Mouse (Mus musculus) MEL (cell line): ENCODE measurements at regions not wholly inside any gene's neighbourhood (a gene's known extent, or its start where the extent isn't known, plus 50 kb on each side); places are given as distances from the start of the nearest gene placed in this dataset.

Experiments
- DNase-seq: peaks from one replicate; pipeline ENCODE4 v3.0.0; 2011; ENCODE audit warnings: low read depth, low spot score
- H3K27ac ChIP-seq: 2 replicates; pipeline ENCODE4 v1.5.1; 2012; ENCODE audit warnings: low read depth, mild to moderate bottlenecking, control low read depth, low read length, moderate library complexity; ENCODE audit not compliant: control insufficient read depth
- H3K27me3 ChIP-seq, 2 experiments: fragments of 150-350 bp in 1 of 2; sonication (generic) in 1 of 2; 2 replicates each; pipeline ENCODE4 v1.6.1; 2012; ENCODE audit warnings: low read length in 2 of 2, mild to moderate bottlenecking in 2 of 2, improper control_type of control experiment in 1 of 2, moderate library complexity in 1 of 2; ENCODE audit not compliant: insufficient read depth in 2 of 2, control insufficient read depth in 1 of 2
- H3K36me3 ChIP-seq, 2 experiments: 2 replicates each; pipeline ENCODE4 v1.6.1; 2012 to 2014; ENCODE audit warnings: low read length in 2 of 2, improper control_type of control experiment in 1 of 2, inconsistent platforms in 1 of 2, mild to moderate bottlenecking in 1 of 2; ENCODE audit not compliant: insufficient read depth in 2 of 2, control insufficient read depth in 1 of 2
- H3K4me1 ChIP-seq, 2 experiments: fragments of 150-350 bp in 1 of 2; sonication (generic) in 1 of 2; 2 replicates each; pipeline ENCODE4 v1.6.1; 2012; ENCODE audit warnings: low read length in 2 of 2, improper control_type of control experiment in 1 of 2, mild to moderate bottlenecking in 1 of 2; ENCODE audit not compliant: insufficient read depth in 2 of 2, control insufficient read depth in 1 of 2
- H3K4me3 ChIP-seq, 2 experiments: fragments of 150-350 bp in 1 of 2; sonication (generic) in 1 of 2; 2 replicates each; pipeline ENCODE4 v1.5.1; 2012; ENCODE audit warnings: low read depth in 2 of 2, low read length in 2 of 2, mild to moderate bottlenecking in 2 of 2, moderate library complexity in 2 of 2, control low read depth in 1 of 2, improper control_type of control experiment in 1 of 2; ENCODE audit not compliant: control insufficient read depth in 1 of 2, insufficient read depth in 1 of 2
- H3K79me2 ChIP-seq: 2 replicates; pipeline ENCODE4 v1.6.1; 2012; ENCODE audit warnings: mild to moderate bottlenecking, low read length, moderate library complexity; ENCODE audit not compliant: control insufficient read depth, poor library complexity, insufficient read depth
- H3K9ac ChIP-seq: 2 replicates; pipeline ENCODE4 v1.6.1; 2012; ENCODE audit warnings: low read depth, mild to moderate bottlenecking, control low read depth, low read length, moderate library complexity; ENCODE audit not compliant: control insufficient read depth, poor library complexity, severe bottlenecking
- H3K9me3 ChIP-seq: fragments of 150-350 bp; sonication (generic); replicated peaks from 2 replicates; pipeline ENCODE4 v1.6.1; 2012; ENCODE audit warnings: mild to moderate bottlenecking, low read length, improper control_type of control experiment, moderate library complexity; ENCODE audit not compliant: insufficient read depth
- BHLHE40 ChIP-seq: IDR thresholded peaks from 2 replicates; pipeline ENCODE4 v1.6.1; 2012; ENCODE audit warnings: low read depth, mild to moderate bottlenecking, inconsistent platforms, low read length, improper control_type of control experiment, borderline replicate concordance
- CHD1 ChIP-seq: IDR thresholded peaks from 2 replicates; pipeline ENCODE4 v1.6.1; 2012; ENCODE audit warnings: low read depth, mild to moderate bottlenecking, inconsistent platforms, low read length, improper control_type of control experiment
- CHD2 ChIP-seq: IDR thresholded peaks from 2 replicates; pipeline ENCODE4 v1.6.1; 2011; ENCODE audit warnings: low read length, improper control_type of control experiment
- CTCF ChIP-seq, 3 experiments: IDR thresholded peaks in 2 of 3; conservative IDR thresholded peaks in 1 of 3; 2 replicates each; pipeline ENCODE4 v1.5.1; 2011 to 2012; ENCODE audit warnings: low read length in 3 of 3, low read depth in 2 of 3, mild to moderate bottlenecking in 2 of 3, improper control_type of control experiment in 1 of 3, inconsistent platforms in 1 of 3, mixed read lengths in 1 of 3, moderate library complexity in 1 of 3; ENCODE audit not compliant: control insufficient read depth in 1 of 3, insufficient read depth in 1 of 3, poor library complexity in 1 of 3, severe bottlenecking in 1 of 3
- E2F4 ChIP-seq: IDR thresholded peaks from 2 replicates; pipeline ENCODE4 v1.6.1; 2011; ENCODE audit warnings: low read depth, low read length, improper control_type of control experiment, borderline replicate concordance
- ELF1 ChIP-seq: IDR thresholded peaks from 2 replicates; pipeline ENCODE4 v1.6.1; 2014; ENCODE audit warnings: low read depth, mild to moderate bottlenecking, inconsistent platforms, low read length, improper control_type of control experiment, moderate library complexity
- HCFC1 ChIP-seq: IDR thresholded peaks from 2 replicates; pipeline ENCODE4 v1.6.1; 2012; ENCODE audit warnings: low read depth, mild to moderate bottlenecking, inconsistent platforms, low read length, improper control_type of control experiment, moderate library complexity
- JUND ChIP-seq: IDR thresholded peaks from 2 replicates; pipeline ENCODE4 v1.6.1; 2011; ENCODE audit warnings: low read depth, mild to moderate bottlenecking, improper control_type of control experiment, low read length
- MAFK ChIP-seq: IDR thresholded peaks from 2 replicates; pipeline ENCODE4 v1.6.1; 2011; ENCODE audit warnings: low read depth, mild to moderate bottlenecking, low read length, improper control_type of control experiment, borderline replicate concordance
- MAX ChIP-seq: IDR thresholded peaks from 2 replicates; pipeline ENCODE4 v1.6.1; 2011; ENCODE audit warnings: low read length, improper control_type of control experiment
- MXI1 ChIP-seq: IDR thresholded peaks from 2 replicates; pipeline ENCODE4 v1.6.1; 2011; ENCODE audit warnings: mild to moderate bottlenecking, low read depth, low read length, improper control_type of control experiment
- MYC ChIP-seq: IDR thresholded peaks from 2 replicates; pipeline ENCODE4 v1.6.1; 2011; ENCODE audit warnings: low read depth, mild to moderate bottlenecking, low read length, improper control_type of control experiment, moderate library complexity
- NELFE ChIP-seq: IDR thresholded peaks from 2 replicates; pipeline ENCODE4 v1.6.1; 2011; ENCODE audit warnings: low read depth, low read length, improper control_type of control experiment
- POLR2A ChIP-seq, 2 experiments: IDR thresholded peaks; 2 replicates each; pipeline ENCODE4 v1.6.1; 2011 to 2012; ENCODE audit warnings: low read length in 2 of 2, mild to moderate bottlenecking in 2 of 2, control low read depth in 1 of 2, improper control_type of control experiment in 1 of 2, low read depth in 1 of 2, moderate library complexity in 1 of 2; ENCODE audit not compliant: control insufficient read depth in 1 of 2, insufficient read depth in 1 of 2, poor library complexity in 1 of 2
- POLR2AphosphoS2 ChIP-seq: IDR thresholded peaks from 2 replicates; pipeline ENCODE4 v1.6.1; 2011; ENCODE audit warnings: low read length, improper control_type of control experiment
- POLR2AphosphoS5 ChIP-seq: IDR thresholded peaks from 2 replicates; pipeline ENCODE4 v1.6.1; 2012; ENCODE audit warnings: low read depth, borderline replicate concordance, mild to moderate bottlenecking, inconsistent platforms, low read length, moderate library complexity, mixed read lengths
- RAD21 ChIP-seq: IDR thresholded peaks from 2 replicates; pipeline ENCODE4 v1.6.1; 2011; ENCODE audit warnings: mild to moderate bottlenecking, low read depth, low read length, improper control_type of control experiment
- SMC3 ChIP-seq: IDR thresholded peaks from 2 replicates; pipeline ENCODE4 v1.6.1; 2011; ENCODE audit warnings: low read depth, low read length, improper control_type of control experiment
- TAL1 ChIP-seq: IDR thresholded peaks from 2 replicates; pipeline ENCODE4 v1.6.1; 2012; ENCODE audit warnings: mild to moderate bottlenecking, inconsistent platforms, low read length, moderate library complexity, mixed read lengths
- TCF12 ChIP-seq: IDR thresholded peaks from 2 replicates; pipeline ENCODE4 v1.6.1; 2014; ENCODE audit warnings: low read depth, mild to moderate bottlenecking, inconsistent platforms, low read length, improper control_type of control experiment, moderate library complexity
- UBTF ChIP-seq: IDR thresholded peaks from 2 replicates; pipeline ENCODE4 v1.6.1; 2012; ENCODE audit warnings: low read depth, mild to moderate bottlenecking, inconsistent platforms, low read length, improper control_type of control experiment, moderate library complexity, borderline replicate concordance; ENCODE audit not compliant: insufficient read depth
- USF1 ChIP-seq: IDR thresholded peaks from 2 replicates; pipeline ENCODE4 v1.6.1; 2014; ENCODE audit warnings: low read depth, mild to moderate bottlenecking, inconsistent platforms, low read length, improper control_type of control experiment, moderate library complexity
- ZKSCAN1 ChIP-seq: IDR thresholded peaks from 2 replicates; pipeline ENCODE4 v1.6.1; 2012; ENCODE audit warnings: low read depth, mild to moderate bottlenecking, inconsistent platforms, low read length, improper control_type of control experiment, moderate library complexity
- ZNF384 ChIP-seq: IDR thresholded peaks from 2 replicates; pipeline ENCODE4 v1.6.1; 2012; ENCODE audit warnings: low read depth, mild to moderate bottlenecking, inconsistent platforms, low read length, improper control_type of control experiment

DNA sequence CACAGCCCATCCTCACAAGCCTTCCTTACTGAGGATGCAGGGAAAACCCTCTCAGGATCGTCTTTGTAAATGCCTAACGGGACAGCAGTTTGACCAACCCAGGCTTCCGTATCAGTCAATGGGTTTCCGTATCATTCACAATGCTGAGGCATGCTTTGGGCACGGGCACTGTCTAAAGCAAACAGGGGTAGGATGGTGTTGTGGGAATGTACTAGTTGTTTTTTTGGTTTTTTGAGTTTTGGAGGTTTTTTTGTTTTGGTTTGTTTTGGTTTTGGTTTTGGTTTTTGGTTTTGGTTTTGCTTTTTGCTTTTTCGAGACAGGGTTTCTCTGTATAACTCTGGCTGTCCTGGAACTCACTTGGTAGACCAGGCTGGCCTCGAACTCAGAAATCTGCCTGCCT lies 409.0 kb downstream of the Sox9 start:
- Histone ChIP-seq H3K36me3 (no peaks in the 10 kb centered on the region), H3K4me1 (no peaks in the 10 kb centered on the region), H3K27me3 (no peaks in the 10 kb centered on the region), H3K9ac (no peak overlapping the region)
- TF ChIP-seq BHLHE40 (no peak), TAL1 (no peak), ZKSCAN1 (no peak)
- TF ChIP-seq, all 39 proteins: peak for 0
- Histone ChIP-seq H3K27ac (no peak overlapping the region), H3K79me2 (no peaks in the 10 kb centered on the region), H3K9me3 (no peaks in the 10 kb centered on the region), H3K4me3 (peak overlapping the region in 1 of 2 experiments; percentile 32; a peak in 1 of 4 replicates)
- DNase-seq = no peak

- DNase-seq = no peak
- Histone ChIP-seq H3K36me3 (no peaks in the 10 kb centered on the region), H3K9me3 (no peaks in the 10 kb centered on the region)
- no peak for TF ChIP-seq SMC3
- TF ChIP-seq ELF1 = no peak
- TF ChIP-seq POLR2AphosphoS2 = no peak
- TF ChIP-seq CHD1 = no peak
- no peak for TF ChIP-seq POLR2AphosphoS5
- TF ChIP-seq BHLHE40 = no peak
- no peak for TF ChIP-seq MXI1
- no peak for TF ChIP-seq TAL1
- no peak for TF ChIP-seq USF1
- no peak for TF ChIP-seq UBTF
- no peak for TF ChIP-seq E2F4
- TF ChIP-seq, all 39 proteins: peak for 0
- Histone ChIP-seq H3K27me3 (no peaks in the 10 kb centered on the region), H3K4me1 (no peaks in the 10 kb centered on the region), H3K79me2 (no peaks in the 10 kb centered on the region), H3K27ac (no peak overlapping the region), H3K9ac (no peak overlapping the region), H3K4me3 (no peak overlapping the region)
These were observed 410.2 kb downstream of the Sox9 start for GRCm38 (mm10) chr11:113192086-113192856.

- Histone ChIP-seq H3K27ac (no peak overlapping the region), H3K9ac (no peak overlapping the region), H3K27me3 (no peaks in the 10 kb centered on the region), H3K9me3 (no peaks in the 10 kb centered on the region), H3K36me3 (no peaks in the 10 kb centered on the region), H3K4me3 (no peak overlapping the region), H3K79me2 (no peaks in the 10 kb centered on the region), H3K4me1 (no peaks in the 10 kb centered on the region)
- DNase-seq = no peak
- TF ChIP-seq MXI1 = no peak
- TF ChIP-seq ZNF384 = no peak
- no peak for TF ChIP-seq POLR2A (IDR thresholded peaks at IDR 0.05; ENCODE audit: control insufficient read depth in 1 of 2, insufficient read depth in 1 of 2, low read depth in 1 of 2, low read length in 2 of 2, poor library complexity in 1 of 2)
- TF ChIP-seq CHD2 = no peak
- TF ChIP-seq JUND = no peak
- TF ChIP-seq UBTF = no peak
- no peak for TF ChIP-seq MAFK
- TF ChIP-seq USF1 = no peak
- no peak for TF ChIP-seq HCFC1
- TF ChIP-seq CTCF (IDR thresholded peaks at IDR 0.05 in 2 of 3, conservative IDR thresholded peaks at IDR 0.05 in 1 of 3; ENCODE audit: control insufficient read depth in 1 of 3, insufficient read depth in 1 of 3, low read depth in 2 of 3, low read length in 3 of 3, poor library complexity in 1 of 3, severe bottlenecking in 1 of 3) = no peak
- no peak for TF ChIP-seq BHLHE40
- TF ChIP-seq TCF12 = no peak
- no peak for TF ChIP-seq MAX
- TF ChIP-seq ZKSCAN1 = no peak
- no peak for TF ChIP-seq MYC
- no peak for TF ChIP-seq RAD21
- TF ChIP-seq NELFE = no peak
These were observed 412.3 kb downstream of the Sox9 start for GRCm38 (mm10) chr11:113194144-113194827.
